8 mouse cellular contexts compared by ENCODE assay signal in genomic region chr1:58391421-58392267, GRCm38 (mm10). TPM values are rescaled to one million over a fixed set of nuclear protein-coding genes. Genes with fewer than 3 reads are reported as not detected.
DNase-seq lines count a peak whose midpoint lies in the region; ATAC-seq and TF ChIP-seq lines count a peak whose summit lies in the region.

No protein-coding gene starts in this region.

- in situ Hi-C loops in CH12.LX (cut with MboI; ENCODE audit: low pct_ligation_motif_present, low pct_unique_long_range_greater_than_20kb, low sequenced_read_pairs): no loop called here

- peak overlapping the region; percentile 98 for H3K9ac ChIP-seq in CH12.LX (ENCODE audit: insufficient read depth, low read depth)
- peak overlapping the region; percentile 98 for H3K9ac ChIP-seq in forebrain, embryonic 14.5 days (ENCODE audit: low read length)
- H3K9ac ChIP-seq in liver, embryonic 13.5 days: peak overlapping the region; percentile 97

- no peak overlapping the region for H3K27ac ChIP-seq in CH12.LX (ENCODE audit: insufficient read depth, low read depth)
- peak overlapping the region; percentile 98; the same call in 1 of the 2 replicates for H3K27ac ChIP-seq in forebrain, embryonic 14.5 days (ENCODE audit: low read depth, low read length)
- H3K27ac ChIP-seq in liver, embryonic 13.5 days: peak overlapping the region; percentile 97

- peaks cover 4 to 23% of the 10 kb centered on the region in 2 experiments; a peak in 3 of 4 replicates for H3K4me1 ChIP-seq in CH12.LX (ENCODE audit: control insufficient read depth in 1 of 2, insufficient read depth in 2 of 2)
- H3K4me1 ChIP-seq in forebrain, embryonic 14.5 days (ENCODE audit: control insufficient read depth, insufficient read depth, low read length): peaks cover 11% of the 10 kb centered on the region
- peaks cover 40% of the 10 kb centered on the region for H3K4me1 ChIP-seq in liver, embryonic 13.5 days (replicated peaks)

- TF ChIP-seq RAD21 in CH12.LX (IDR thresholded peaks at IDR 0.05; ENCODE audit: low read depth, low read length): no peak

- H3K27me3 ChIP-seq in CH12.LX (replicated peaks): no peaks in the 10 kb centered on the region
- no peaks in the 10 kb centered on the region for H3K27me3 ChIP-seq in forebrain, embryonic 14.5 days (replicated peaks; ENCODE audit: control insufficient read depth, insufficient read depth, low read length)
- H3K27me3 ChIP-seq in liver, embryonic 13.5 days: no peaks in the 10 kb centered on the region

- TF ChIP-seq POLR2A in CH12.LX (IDR thresholded peaks at IDR 0.05; ENCODE audit: low read depth, low read length): no peak

- TF ChIP-seq CTCF in CH12.LX (conservative IDR thresholded peaks at IDR 0.05 in 1 of 2, IDR thresholded peaks at IDR 0.05 in 1 of 2; ENCODE audit: low read depth in 2 of 2, low read length in 2 of 2): no peak

- TF ChIP-seq EP300 in CH12.LX (IDR thresholded peaks at IDR 0.05; ENCODE audit: low read length): no peak

- WGBS in forebrain, embryonic 14.5 days: 45% methylated on average over 19 of the region's 19 CpGs
- WGBS in liver, embryonic 13.5 days (ENCODE audit: insufficient replicate concordance): 43% methylated on average over 19 of the region's 19 CpGs

- H3K4me3 ChIP-seq in CH12.LX (replicated peaks in 1 of 3; ENCODE audit: low read depth in 2 of 3, low read length in 2 of 3, poor library complexity in 1 of 3): peak overlapping the region; percentile 80 to 91 (median 80)
- peak overlapping the region; percentile 97 for H3K4me3 ChIP-seq in forebrain, embryonic 14.5 days (ENCODE audit: low read depth, low read length)
- H3K4me3 ChIP-seq in liver, embryonic 13.5 days (replicated peaks): peak overlapping the region; percentile 95

- H3K79me2 ChIP-seq in CH12.LX (replicated peaks; ENCODE audit: control insufficient read depth, extremely low read depth, insufficient read depth, poor library complexity, severe bottlenecking): peaks cover 40% of the 10 kb centered on the region

- DNase-seq in cerebellum, postnatal 10 days: peak; percentile 15 to 35
- no peak for DNase-seq in cerebellum, postnatal 36 days
- no peak for DNase-seq in CH12.LX (ENCODE audit: extremely low read depth)
- DNase-seq in forebrain, embryonic 14.5 days (ENCODE audit: low spot score): no peak
- no peak for DNase-seq in liver, embryonic 13.5 days
- DNase-seq in frontal cortex, postnatal 14 days (ENCODE audit: low spot score in 2 of 2): no peak
- no peak for DNase-seq in natural killer cell, adult 2 months (ENCODE audit: low spot score in 2 of 2)
- no peak for DNase-seq in thymus, postnatal 14 days

- no peaks in the 10 kb centered on the region for H3K9me3 ChIP-seq in CH12.LX (replicated peaks; ENCODE audit: low read length)
- H3K9me3 ChIP-seq in forebrain, embryonic 14.5 days (replicated peaks; ENCODE audit: control insufficient read depth, low read length): no peaks in the 10 kb centered on the region
- H3K9me3 ChIP-seq in liver, embryonic 13.5 days (replicated peaks): no peaks in the 10 kb centered on the region

- dilution Hi-C loops in CH12.LX (cut with MboI; ENCODE audit: extremely low pct_ligation_motif_present, extremely low pct_unique_long_range_greater_than_20kb, low sequenced_read_pairs): no loop called here

- ATAC-seq in forebrain, embryonic 14.5 days: no peak
- no peak for ATAC-seq in liver, embryonic 13.5 days (ENCODE audit: low read depth)

- peak overlapping the region; percentile 96 for H3K4me2 ChIP-seq in CH12.LX (ENCODE audit: insufficient read depth, low read depth, poor library complexity, severe bottlenecking)
- H3K4me2 ChIP-seq in forebrain, embryonic 14.5 days (ENCODE audit: low read length): peak overlapping the region; percentile 86
- peak overlapping the region; percentile 76 for H3K4me2 ChIP-seq in liver, embryonic 13.5 days

- H3K36me3 ChIP-seq in CH12.LX (replicated peaks in 1 of 2; ENCODE audit: control insufficient read depth in 1 of 2, insufficient read depth in 1 of 2, low read length in 1 of 2): peaks cover 12 to 18% of the 10 kb centered on the region in 2 experiments
- peaks cover 20% of the 10 kb centered on the region for H3K36me3 ChIP-seq in forebrain, embryonic 14.5 days (ENCODE audit: control insufficient read depth, insufficient read depth, low read length)
- peaks cover 20% of the 10 kb centered on the region for H3K36me3 ChIP-seq in liver, embryonic 13.5 days

TF ChIP-seq in CH12.LX, 34 proteins besides CTCF, POLR2A, EP300 and RAD21:
- TF ChIP-seq ZC3H11A (IDR thresholded peaks at IDR 0.05; ENCODE audit: low read depth, low read length) (no peak), TBP (conservative IDR thresholded peaks at IDR 0.05; ENCODE audit: low read depth, low read length) (no peak), SMC3 (IDR thresholded peaks at IDR 0.05; ENCODE audit: low read depth, low read length) (no peak), POLR2AphosphoS2 (IDR thresholded peaks at IDR 0.05; ENCODE audit: low read depth, low read length) (no peak), GABPA (IDR thresholded peaks at IDR 0.05; ENCODE audit: insufficient replicate concordance, low read depth, low read length) (no peak), NRF1 (IDR thresholded peaks at IDR 0.05; ENCODE audit: low read depth, low read length) (no peak), JUN (IDR thresholded peaks at IDR 0.05; ENCODE audit: insufficient read depth, low read depth, low read length) (no peak), MAX (IDR thresholded peaks at IDR 0.05; ENCODE audit: low read length) (0 out of 2 replicates have a peak, but pooled peaks have one; percentile 3)

RNA-seq across cellular contexts. Expression of gene Bzw1, which starts 1.1 kb away (rescaled TPM):
- total RNA-seq in CH12.LX (2012; rRNA removed) (104 and 151 TPM in 2 replicates), CH12.LX (2014; rRNA removed) (252 and 289 TPM in 2 replicates)
- polyA plus RNA-seq in CH12.LX (2012; ENCODE audit: insufficient read length, low read depth): 225 and 243 TPM in 2 replicates
- polyA plus RNA-seq in forebrain, embryonic 14.5 days (2014; fragmentation: Nextera tagmentation; extraction: Ambion mirVana): 443 and 469 TPM in 2 replicates
- 181 and 224 TPM in 2 replicates for polyA plus RNA-seq in liver, embryonic 13.5 days (2015; fragmentation: Nextera tagmentation; extraction: Ambion mirVana)

RNA-seq across cellular contexts. Expression of gene Clk1, which starts 32.2 kb away (rescaled TPM):
- 90.0 and 107 TPM in 2 replicates for total RNA-seq in CH12.LX (2012; rRNA removed)
- total RNA-seq in CH12.LX (2014; rRNA removed): 209 and 233 TPM in 2 replicates
- 119 and 126 TPM in 2 replicates for polyA plus RNA-seq in CH12.LX (2012; ENCODE audit: insufficient read length, low read depth)
- 146 and 211 TPM in 2 replicates for polyA plus RNA-seq in forebrain, embryonic 14.5 days (2014; fragmentation: Nextera tagmentation; extraction: Ambion mirVana)
- 74.8 and 87.1 TPM in 2 replicates for polyA plus RNA-seq in liver, embryonic 13.5 days (2015; fragmentation: Nextera tagmentation; extraction: Ambion mirVana)

RNA-seq across cellular contexts. Expression of gene Nif3l1, which starts 53.3 kb away (rescaled TPM):
- total RNA-seq in CH12.LX (2012; rRNA removed) (34.5 and 40.8 TPM in 2 replicates), CH12.LX (2014; rRNA removed) (70.1 and 107 TPM in 2 replicates)
- 39.6 and 43.5 TPM in 2 replicates for polyA plus RNA-seq in CH12.LX (2012; ENCODE audit: insufficient read length, low read depth)
- 67.6 and 74.1 TPM in 2 replicates for polyA plus RNA-seq in forebrain, embryonic 14.5 days (2014; fragmentation: Nextera tagmentation; extraction: Ambion mirVana)
- polyA plus RNA-seq in liver, embryonic 13.5 days (2015; fragmentation: Nextera tagmentation; extraction: Ambion mirVana): 21.3 and 21.6 TPM in 2 replicates

RNA-seq across cellular contexts. Expression of gene Ppil3, which starts 53.6 kb away (rescaled TPM):
- total RNA-seq in CH12.LX (2012; rRNA removed): 66.1 and 90.4 TPM in 2 replicates
- 161 and 191 TPM in 2 replicates for total RNA-seq in CH12.LX (2014; rRNA removed)
- polyA plus RNA-seq in CH12.LX (2012; ENCODE audit: insufficient read length, low read depth): 103 and 114 TPM in 2 replicates
- 55.9 and 59.9 TPM in 2 replicates for polyA plus RNA-seq in forebrain, embryonic 14.5 days (2014; fragmentation: Nextera tagmentation; extraction: Ambion mirVana)
- 34.4 and 35.5 TPM in 2 replicates for polyA plus RNA-seq in liver, embryonic 13.5 days (2015; fragmentation: Nextera tagmentation; extraction: Ambion mirVana)

Comparison
In these comparisons a context has a peak if more than half of its experiments do, and no peak if none do; other contexts are left out.
1. DNase-seq: peak in cerebellum, postnatal 10 days (2 of 2); none in cerebellum, postnatal 36 days (0 of 2), CH12.LX (single experiment), forebrain, embryonic 14.5 days (single experiment), liver, embryonic 13.5 days (single experiment), frontal cortex, postnatal 14 days (0 of 2), natural killer cell, adult 2 months (0 of 2) and thymus, postnatal 14 days (single experiment).
2. Peak in every context shown above with its lines, with median percentiles within 50 percentile points of each other: H3K4me2 ChIP-seq, H3K4me3 ChIP-seq and H3K9ac ChIP-seq.